Mouse (Mus musculus): ENCODE data around the gene Tmem63c.
A peak's percentile ranks its signal among the peaks of the same experiment; 100 is the strongest.

Tmem63c gene

DNA sequence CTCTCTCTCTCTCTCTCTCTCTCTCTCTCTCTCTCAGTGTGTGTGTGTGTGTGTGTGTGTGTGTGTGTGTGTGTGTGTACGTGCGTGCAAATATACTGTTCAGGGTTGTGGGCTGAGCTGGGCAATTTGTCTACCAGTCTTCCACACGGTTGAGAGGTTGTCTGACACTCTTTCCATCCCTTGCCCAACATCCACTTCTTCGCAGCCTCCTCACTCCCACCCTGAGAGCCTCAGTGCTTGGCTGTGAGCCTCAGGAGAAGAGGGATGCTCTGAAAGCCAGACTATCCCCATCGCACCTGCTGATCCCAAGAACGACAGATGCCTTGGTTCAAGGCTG, 20.3 kb upstream of the Tmem63c start:
- DNase-seq (ENCODE audit: low spot score in 2 of 2), result no peak

DNA sequence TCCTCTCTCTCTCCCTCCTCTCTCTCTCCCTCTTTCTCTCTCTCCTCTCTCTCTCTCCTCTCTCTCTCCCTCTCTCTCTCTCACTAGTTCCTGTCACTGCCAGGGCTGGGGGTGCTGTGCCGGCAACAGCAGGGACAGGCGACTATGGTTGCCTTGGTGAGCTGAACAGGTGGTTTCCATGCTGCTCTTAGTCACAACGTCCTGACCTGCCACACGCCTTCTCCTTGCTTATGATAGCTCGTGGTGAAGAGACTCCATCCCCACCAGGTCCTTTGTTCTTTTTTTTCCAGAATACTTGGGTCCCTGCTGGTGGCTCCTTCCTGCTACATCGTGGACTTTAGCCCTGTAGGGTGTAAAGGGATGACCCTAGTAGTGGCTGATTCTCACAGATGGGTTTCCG, 18.9 kb upstream of the Tmem63c start:
- no peak for DNase-seq (ENCODE audit: low spot score in 2 of 2)

DNA sequence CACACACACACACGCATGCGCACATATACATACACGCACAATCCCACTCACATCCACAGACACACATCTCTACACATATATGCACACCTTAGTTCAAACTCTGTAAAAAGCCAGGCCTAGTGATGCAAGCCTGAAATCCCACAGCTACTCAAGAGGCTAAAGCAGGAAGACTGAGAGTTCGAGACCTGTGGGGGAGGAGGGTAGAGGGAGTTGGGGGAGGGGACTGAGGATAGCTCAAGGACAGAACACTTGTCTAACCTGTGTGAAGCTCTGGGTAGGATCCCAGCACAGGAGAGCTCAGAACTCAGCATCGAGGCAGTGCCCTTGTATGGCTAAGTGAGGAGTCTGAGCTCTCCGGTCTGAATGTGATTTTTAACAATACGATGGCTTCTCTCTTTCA, 18.3 kb upstream of the Tmem63c start:
- no peak for DNase-seq (ENCODE audit: low spot score in 2 of 2)

DNA sequence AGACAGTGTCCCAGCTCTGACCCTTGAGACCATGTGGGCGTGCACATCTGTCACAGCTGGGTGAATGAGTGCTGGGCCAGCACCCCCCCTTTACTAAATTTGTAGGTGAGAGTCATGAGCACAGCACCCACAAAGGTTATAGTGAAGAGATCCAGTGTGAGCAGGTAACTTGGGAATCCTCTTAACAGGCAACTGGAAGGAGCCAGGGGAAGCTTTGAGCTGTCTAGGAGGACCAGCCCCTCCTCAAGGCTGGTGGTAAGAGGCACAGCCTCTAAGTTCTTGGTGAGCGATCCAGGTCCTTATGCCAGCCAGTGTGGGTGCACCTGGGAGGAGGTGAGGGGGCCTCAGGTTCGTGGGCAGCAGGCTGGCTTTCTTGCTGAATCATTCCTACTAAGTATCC, 17.5 kb upstream of the Tmem63c start:
- no peak for DNase-seq (ENCODE audit: low spot score in 2 of 2)

DNA sequence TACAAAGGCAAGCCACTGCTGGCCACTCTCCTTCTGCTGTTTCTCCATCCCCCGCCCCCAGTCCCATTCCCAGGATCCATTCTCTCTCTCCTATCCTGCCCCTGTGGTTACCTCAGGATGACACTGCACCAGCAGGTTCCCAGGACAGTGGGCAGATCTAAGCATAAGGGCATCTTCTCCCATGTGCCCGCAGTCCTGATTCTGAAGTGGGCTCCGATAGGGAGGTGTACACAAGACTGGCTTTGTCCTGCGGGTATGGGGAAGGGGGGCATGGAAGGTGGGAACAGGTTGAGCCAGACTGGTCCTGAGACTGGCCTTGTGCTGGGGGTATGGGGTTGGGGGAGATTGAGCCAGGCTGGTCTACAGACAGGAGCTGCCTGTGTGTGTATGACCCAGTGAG, 16.5 kb upstream of the Tmem63c start:
- DNase-seq (ENCODE audit: low spot score in 2 of 2), result no peak

DNA sequence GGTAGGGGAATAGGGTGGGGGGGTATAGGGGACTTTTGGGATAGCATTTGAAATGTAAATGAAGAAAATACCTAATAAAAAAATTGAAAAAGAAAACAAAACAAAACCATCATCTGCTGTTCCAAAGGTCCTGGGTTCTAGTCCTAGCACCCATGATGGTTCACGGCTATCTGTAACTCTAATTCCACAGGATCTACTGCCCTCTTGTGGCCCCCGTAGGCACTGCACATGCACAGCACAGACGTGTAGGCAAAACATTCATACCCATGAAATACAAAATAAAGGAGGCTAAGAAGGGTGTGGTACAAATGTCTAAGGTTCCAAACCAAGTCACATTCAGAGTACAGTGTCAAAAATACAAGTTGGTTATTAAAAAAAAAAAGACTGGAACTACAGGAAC, 4.1 kb upstream of the Tmem63c start:
- DNase-seq (ENCODE audit: low spot score in 2 of 2), result peak in 1 of 2 experiments; percentile 33

DNA sequence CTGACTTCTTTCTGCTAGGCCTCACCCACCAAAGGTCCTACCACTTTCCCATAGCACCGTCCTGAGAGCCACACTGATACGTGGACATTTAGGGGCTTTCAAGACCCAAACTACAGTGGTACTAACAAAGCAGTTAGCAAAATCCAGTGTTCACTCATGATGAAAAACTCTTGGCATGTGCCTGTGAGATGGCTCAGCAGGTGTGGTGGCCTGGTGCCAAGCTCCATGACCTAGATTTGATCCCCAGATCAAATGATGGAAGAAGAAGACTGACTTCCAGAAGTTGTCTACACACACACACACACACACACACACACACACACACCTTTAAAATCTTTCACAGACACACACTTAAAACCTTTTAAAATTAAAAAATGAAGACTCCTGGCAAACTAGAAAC, 2.4 kb upstream of the Tmem63c start:
- DNase-seq (ENCODE audit: low spot score in 2 of 2), result no peak

DNA sequence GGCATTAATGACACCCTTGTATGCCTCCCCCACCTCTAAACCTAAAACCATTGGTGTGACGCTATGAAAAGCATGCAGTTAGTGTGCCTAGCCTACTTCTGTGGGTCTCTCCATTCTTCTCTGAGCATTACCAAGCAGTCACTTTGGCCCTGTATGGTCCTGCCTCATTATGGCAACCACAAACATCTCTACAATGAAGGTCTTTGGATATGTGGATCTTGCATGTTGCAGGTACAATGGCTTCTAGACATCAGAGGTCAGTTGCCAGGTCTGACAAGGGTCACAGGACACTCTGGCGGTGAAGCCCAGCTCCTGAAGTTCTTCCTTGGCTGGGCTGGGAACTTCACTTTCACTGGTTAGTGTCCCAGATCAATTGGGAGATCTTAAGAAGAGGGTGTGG, 866 bp downstream of the Tmem63c start:
- DNase-seq (ENCODE audit: low spot score in 2 of 2), result no peak

DNA sequence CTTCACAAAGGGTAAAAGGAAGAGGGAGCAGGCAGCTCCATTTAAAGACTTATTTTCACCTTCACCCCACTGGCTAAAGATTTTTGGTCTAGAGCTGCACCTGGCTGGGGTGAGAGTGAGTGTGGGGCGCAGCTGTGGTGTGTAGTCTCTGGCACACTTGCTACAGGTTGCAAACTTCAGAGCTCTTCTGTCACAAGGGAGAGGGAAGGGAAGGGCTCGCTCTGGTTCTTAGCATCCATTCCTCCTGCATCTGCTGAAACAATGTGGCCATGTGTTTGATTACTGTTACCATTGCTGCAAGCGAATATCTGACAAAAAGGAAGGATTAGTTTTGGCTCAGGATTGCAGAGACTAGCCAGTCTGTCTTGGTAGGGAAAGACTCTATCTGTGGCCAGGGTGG, 2.3 kb downstream of the Tmem63c start:
- DNase-seq (ENCODE audit: low spot score in 2 of 2), result no peak

DNA sequence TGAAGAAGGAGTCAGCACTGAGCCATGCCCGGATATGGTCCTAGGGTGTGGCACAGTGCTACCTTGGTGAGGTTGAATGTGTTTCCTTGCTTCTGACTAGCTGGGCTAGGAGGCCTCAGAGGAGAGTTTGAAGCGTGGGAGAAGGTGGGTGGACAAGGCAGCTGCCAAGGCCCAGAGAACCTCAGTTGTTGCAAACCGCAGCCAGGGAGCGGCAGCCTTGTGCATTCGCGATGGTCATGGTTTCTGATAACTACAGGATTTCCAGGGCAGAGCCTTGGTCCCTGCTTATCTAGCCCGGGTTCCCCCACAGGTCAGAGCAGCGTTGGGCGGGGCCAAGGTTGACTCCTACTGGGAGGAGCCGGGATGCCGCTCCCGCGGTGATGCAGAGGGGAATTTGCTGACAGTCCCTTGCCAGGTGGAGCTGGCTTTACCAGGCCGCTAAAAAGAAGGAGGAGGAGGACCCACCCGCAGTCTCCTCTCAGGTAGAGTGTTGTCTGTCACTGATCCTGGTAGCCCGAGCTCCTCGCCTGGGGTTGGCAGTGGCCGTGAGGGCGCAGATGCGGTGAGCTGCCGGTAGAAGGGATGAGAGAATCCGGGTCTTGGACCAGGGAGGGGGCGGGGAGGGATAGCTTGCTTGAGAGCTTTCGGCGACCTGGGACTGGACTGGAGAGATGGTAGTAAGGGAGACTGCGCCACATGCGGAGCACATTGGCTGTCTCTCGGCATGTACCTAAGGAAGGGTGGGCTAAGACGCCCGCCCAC, 5.2 kb downstream of the Tmem63c start:
- peak; percentile 80 to 82 for DNase-seq (ENCODE audit: low spot score in 2 of 2)

DNA sequence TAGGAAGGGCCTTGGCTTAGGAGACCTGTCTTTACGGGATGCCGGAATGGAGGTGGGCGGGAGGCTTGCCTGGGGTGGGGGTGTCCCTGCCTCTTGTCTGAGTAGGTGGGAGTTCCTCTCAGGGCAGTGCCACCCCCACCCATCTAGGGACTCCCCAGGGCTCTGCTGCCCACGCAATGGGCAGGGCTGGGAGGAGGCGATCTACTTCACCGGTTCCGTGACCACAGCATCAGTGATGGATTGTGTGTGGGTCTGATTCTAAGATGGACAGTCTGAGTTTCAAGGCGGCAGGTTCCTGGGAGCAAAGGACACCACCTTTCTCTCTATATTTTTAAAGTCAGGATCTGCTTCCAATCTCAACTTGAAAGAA, 5.7 kb downstream of the Tmem63c start:
- peak in 1 of 2 experiments; percentile 31 for DNase-seq (ENCODE audit: low spot score in 2 of 2)

DNA sequence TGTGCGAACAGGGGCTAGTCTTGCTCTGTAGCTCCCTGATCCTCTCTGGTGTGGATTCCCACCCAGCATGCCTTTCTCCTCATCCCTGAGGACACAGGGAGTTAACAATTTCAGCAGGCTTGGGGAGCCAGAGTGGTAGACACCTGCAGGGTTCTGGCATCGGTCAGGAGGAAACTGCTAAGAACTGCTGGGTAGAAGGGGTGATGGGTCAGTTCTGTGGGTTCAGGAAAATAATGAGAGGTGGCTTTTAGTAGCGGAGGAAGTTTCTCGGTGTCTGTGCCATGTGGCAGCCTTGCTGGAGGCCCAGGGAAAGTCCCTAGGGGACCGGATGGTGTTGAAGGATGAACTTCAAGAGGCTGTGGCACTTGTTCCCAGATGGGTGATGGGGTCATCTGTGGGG, 6.3 kb downstream of the Tmem63c start:
- DNase-seq (ENCODE audit: low spot score in 2 of 2), result no peak

DNA sequence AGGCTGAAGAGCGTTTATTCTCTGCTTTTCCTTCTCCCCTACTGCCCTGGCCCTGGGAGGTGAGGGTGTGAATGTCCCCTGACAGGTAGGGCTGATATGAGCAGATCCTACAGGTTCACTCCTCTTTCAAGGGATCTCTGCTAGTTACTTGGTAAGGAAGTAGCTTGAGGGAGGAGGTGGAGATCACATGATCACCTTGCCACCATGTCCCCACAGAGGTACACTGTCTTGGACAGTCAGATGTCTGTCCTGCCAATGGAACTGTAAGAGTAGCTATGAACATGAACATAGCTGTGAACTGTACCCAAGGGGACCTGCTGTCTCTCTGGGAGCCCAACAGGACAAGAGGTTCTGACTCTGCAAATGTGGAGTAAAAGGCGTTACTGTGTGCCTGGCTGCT, 6.9 kb downstream of the Tmem63c start:
- no peak for DNase-seq (ENCODE audit: low spot score in 2 of 2)

DNA sequence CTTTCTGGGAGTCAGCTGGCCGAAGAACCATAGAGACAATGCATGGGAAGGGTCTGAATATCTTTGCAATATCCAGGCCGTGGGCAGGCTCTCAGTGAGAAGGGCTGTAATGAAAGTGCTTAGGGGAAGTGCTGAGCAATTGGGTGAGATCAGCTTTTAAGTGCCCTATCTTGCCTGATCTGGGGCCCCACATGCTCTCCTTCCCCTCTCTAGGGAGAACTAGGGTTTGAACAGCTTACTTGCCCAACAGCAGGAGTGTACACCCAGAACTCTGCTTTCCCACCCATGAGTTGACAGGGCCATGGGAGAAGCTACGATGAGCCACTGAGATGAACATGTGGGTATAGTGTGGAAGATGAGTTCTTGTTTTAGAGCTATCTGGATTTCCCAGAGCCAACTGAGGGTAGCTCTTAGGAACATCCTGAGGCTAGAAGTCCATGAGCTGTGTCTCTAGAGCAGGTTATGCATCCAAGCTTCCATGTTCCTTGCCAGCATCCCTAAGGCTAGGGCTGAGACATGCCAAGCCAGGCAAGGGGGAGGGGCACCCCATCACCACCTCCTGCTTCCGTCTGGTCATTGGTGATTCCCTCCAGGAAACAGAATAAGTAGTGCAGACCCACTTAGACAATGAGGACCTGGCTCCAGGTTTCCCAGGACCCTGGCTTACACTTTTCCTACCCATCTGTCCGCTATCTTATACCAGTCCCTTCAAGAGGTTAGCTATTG, 8.3 kb downstream of the Tmem63c start:
- DNase-seq (ENCODE audit: low spot score in 2 of 2), result no peak

DNA sequence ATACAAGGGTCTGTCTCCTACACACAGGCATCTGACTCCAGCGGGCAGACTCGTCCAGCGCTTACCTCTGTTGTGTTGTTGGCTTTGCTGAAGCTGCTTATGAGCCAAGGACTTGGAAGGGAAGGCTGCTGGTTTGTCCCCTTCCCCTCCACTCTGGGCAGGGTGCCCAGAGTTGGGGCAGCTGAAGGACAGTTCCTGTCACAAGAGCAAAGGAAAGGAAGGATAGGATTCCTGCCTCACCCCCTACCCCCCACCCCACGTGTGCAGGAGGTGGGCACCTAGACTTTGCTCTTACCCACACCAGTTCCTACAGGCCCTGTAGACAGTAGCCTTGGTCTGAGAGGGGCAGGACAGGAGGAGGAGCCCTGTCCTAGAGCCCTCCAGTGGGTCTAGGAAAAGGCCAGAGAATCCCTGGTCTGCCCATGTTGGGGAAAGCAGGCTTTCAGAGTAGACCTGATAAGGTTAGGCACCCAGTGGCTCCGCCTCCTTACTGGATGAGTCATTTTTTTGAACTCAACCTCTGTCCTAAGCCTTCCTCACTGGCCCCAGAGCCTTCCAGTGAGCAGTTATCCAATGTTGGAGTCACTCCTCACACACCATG, 10.1 kb downstream of the Tmem63c start:
- no peak for DNase-seq (ENCODE audit: low spot score in 2 of 2)

DNA sequence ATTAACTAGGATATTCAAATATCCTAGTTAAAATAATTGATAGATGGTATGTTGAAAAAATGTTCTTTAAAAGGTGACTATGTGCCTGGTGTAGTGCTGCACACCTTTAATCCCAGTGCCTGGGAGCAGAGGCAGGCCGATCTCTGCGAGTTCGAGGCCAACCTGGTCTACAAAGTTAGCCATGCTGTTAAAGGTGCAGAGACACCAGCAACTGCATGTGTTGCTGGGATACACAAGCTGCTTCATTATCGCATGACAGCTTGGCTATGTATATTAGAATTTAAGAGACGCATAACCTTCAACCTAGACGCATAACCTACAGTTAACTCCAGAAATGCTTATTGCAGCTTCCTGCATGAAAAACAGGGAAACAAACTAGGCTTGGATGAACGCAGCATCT, 15.5 kb downstream of the Tmem63c start:
- no peak for DNase-seq (ENCODE audit: low spot score in 2 of 2)

DNA sequence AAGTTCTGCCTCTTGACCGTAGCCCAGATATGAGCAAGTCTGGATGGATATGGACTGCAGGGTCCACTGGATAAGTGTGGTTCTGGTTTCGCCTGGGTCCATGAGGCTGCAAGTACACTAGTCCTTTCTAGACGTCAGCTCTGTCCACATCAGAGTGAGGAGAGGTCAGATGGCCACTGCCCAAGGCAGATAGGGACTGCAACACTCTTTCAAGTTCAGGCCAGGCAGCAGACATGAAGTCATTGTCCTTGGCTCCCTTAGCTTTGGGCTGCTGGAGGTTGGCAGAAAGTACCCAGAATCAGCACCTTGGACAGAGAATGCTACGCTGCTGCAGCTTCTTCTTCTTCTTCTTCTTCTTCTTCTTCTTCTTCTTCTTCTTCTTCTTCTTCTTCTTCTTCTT, 19.0 kb downstream of the Tmem63c start:
- no peak for DNase-seq (ENCODE audit: low spot score in 2 of 2)

DNA sequence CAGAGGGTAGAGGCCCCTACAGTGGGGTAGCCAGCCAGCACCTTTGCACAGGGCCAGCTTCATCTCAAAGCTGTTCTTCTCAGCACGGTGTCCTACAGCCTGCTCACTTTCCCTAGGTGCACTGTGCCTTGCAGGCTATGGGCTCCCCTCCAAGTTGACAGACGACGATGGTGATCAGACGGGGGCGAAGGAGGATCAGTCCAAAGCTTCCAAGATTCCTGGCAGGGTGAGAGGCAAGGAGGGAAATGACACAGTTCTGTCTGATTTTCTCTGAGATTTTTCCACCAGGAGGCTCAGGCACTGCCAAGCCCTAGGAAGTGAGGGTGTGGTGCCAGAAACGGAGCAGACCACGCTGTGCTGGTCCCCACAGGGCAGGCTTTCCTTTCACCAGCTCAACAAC, 19.7 kb downstream of the Tmem63c start:
- DNase-seq (ENCODE audit: low spot score in 2 of 2), result peak; percentile 68 to 70

DNA sequence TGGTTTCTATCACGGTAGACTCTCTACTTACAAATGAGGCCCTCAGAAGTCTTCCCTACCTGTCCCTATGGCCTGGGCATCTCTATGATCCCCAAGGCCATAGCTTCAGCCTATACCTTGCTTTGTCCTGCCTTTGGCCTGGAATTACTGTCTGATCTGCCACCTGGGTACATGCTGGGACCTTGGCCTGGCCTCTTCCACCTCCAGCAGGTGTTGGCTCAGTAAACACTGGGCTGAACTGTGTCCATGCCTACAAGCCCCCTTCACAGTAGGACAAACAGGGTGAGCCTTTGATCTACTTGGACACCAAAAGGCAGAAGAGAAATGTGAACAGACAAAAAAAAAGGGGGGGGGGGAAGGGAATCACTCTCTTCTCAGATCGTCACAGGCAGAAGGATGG, 21.3 kb downstream of the Tmem63c start:
- no peak for DNase-seq (ENCODE audit: low spot score in 2 of 2)

DNA sequence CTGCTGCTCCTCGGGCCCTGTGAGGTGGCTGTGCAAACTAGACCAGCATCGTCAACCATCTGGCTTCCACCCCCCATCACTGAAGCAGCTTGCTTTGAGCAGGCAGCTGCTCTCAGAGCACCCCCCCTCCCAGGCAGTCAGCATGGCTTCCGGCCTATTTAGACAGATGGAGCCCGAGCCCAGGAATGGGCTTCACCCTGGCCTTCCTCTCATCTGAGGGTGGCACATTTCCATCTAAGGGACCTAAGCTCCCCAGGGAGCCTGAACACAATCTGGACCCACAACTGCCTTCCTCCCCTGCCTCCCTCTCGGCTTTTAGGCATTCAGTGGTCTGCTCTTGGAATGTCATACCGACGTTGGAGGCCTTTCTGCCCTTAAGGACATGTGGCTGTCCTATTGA, 22.1 kb downstream of the Tmem63c start:
- DNase-seq (ENCODE audit: low spot score in 2 of 2), result peak; percentile 63 to 64

DNA sequence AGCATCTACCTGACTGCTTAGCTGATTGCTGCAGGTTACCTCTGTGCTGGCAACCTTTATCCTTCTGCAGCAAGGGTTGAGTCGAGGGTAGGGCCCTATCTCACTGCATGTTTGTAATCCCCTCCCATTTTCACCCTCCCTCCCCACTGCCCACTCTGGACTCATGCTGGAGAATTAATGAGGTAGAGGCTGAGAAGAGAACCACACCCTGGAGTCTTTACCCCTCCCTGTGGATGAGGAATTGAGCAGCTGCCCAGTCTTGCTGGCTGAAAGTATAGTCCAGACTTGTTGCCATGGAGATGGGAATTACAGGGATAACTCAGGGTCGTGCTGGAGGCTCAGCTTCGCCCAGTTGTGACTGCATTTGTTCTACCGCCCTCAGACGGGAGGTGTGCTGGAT, 23.6 kb downstream of the Tmem63c start:
- DNase-seq (ENCODE audit: low spot score in 2 of 2), result peak; percentile 59 to 62

DNA sequence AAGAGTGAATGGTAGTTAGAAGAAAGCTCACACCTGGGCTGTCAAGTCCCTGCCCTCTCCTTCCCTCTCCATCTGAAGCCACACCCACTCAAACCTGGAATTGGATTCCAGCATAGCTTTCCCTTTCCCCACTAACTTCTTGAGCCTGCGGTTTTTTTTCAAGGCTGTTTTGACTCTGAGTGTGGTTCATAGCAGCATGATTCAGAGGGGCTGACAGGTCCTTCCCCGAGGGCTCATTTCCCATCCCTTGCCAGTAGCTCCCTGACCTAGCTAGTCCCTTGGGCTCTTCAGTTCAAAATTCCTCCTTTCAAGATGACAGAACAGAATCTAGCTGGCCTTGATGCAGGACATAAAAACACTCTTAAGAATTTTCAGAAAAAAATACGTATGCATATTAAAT, 26.4 kb downstream of the Tmem63c start:
- no peak for DNase-seq (ENCODE audit: low spot score in 2 of 2)

DNA sequence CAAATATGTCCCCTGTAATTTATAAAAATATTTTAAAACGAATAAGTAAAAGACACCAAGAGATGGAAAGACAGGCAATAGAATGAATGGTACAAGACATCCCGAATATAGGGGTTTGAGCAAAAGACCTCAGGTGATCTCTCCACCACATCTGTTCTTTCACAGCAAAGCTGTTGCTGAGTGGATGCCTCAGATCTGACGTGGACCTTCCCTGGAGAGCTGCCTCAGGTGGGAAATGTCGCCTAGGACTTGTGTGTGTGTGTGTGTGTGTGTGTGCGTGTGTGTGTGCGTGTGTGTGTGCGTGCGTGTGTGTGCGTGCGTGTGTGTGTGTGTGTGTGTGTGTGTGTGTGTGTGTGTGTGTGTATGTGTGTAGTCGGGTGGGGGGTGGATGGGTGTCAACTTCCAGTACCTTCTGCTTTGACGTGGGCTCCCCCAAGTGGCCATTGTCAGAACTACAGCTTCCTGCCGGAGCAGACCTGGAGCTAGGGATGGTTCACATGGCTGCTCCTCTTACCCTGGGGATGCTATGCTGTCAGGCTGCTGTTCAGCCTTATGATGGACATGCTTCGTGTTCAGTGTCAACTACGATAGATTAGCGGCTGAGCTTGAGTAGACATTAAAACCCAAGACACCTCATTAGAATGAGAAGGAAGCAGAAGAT, 31.7 kb downstream of the Tmem63c start:
- peak; percentile 93 to 97 for DNase-seq (ENCODE audit: low spot score in 2 of 2)

Data from right cerebral cortex, adult 2 months (tissue).